Mouse (Mus musculus) testis, adult 2 months (tissue): ENCODE results near the gene Col6a4. TPM values are rescaled to one million over a fixed set of nuclear protein-coding genes. Genes with fewer than 3 reads are reported as not detected.

Experiments used
- H3K27ac ChIP-seq: fragments of 200-500 bp; 2 replicates; pipeline ENCODE4 v1.5.1; 2012; ENCODE audit warnings: low read depth, low read length; ENCODE audit not compliant: control insufficient read depth, insufficient read depth
- H3K27me3 ChIP-seq: fragments of 200-500 bp; 2 replicates; pipeline ENCODE4 v1.6.1; 2012; ENCODE audit warnings: mild to moderate bottlenecking, low read length, moderate library complexity; ENCODE audit not compliant: control insufficient read depth, insufficient read depth
- H3K36me3 ChIP-seq: fragments of 200-500 bp; 2 replicates; pipeline ENCODE4 v1.6.1; 2012; ENCODE audit warnings: mild to moderate bottlenecking, low read length; ENCODE audit not compliant: control insufficient read depth, insufficient read depth
- H3K4me1 ChIP-seq: fragments of 200-500 bp; 2 replicates; pipeline ENCODE4 v1.6.1; 2012; ENCODE audit warnings: low read length; ENCODE audit not compliant: control insufficient read depth, insufficient read depth
- H3K4me3 ChIP-seq: fragments of 200-500 bp; 2 replicates; pipeline ENCODE4 v1.5.1; 2012; ENCODE audit warnings: low read depth, mild to moderate bottlenecking, low read length, moderate library complexity, mixed read lengths; ENCODE audit not compliant: control insufficient read depth
- CTCF ChIP-seq: fragments of 200-500 bp; IDR thresholded peaks from 2 replicates; pipeline ENCODE4 v1.5.1; 2012; ENCODE audit warnings: low read depth, mild to moderate bottlenecking, inconsistent platforms, low read length, moderate library complexity; ENCODE audit not compliant: control insufficient read depth, insufficient read depth, insufficient replicate concordance
- POLR2A ChIP-seq: fragments of 200-500 bp; IDR thresholded peaks from 2 replicates; pipeline ENCODE4 v1.6.1; 2012; ENCODE audit warnings: low read depth, mild to moderate bottlenecking, inconsistent platforms, low read length, moderate library complexity; ENCODE audit not compliant: control insufficient read depth
- polyA plus RNA-seq: library from polyadenylated mRNA; depleted of rRNA; stranded (reverse); fragments of >200 nt; gene quantifications from 2 replicates; pipeline ENCODE4 v1.2.3, GENCODE M21; 2012

Col6a4 gene
- polyA plus RNA-seq, 1 experiment = 17.3 TPM

DNA sequence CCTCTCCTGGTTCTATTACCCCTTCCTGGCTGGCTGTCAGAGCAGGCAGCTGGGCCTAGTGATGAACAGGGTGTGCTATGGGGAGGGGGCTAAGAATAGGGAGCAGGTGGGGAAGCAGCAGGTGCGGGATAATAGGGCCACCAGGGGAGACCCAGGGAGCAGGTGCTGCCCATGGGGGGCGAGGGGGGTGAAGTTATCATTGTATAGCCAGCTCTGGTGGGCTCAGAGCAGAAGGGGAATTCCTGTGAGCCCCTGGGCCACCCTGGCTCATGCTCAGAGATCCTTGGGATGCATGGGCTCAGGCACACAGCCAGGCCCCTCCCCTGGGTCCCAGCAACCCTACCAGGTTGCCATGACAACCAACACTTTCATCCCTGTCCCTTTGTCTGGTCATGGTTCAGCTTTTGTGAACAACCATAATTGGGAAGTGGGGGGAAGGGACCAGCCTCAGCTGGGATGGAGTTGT is 30.2 kb upstream of the Col6a4 start:
- H3K27ac ChIP-seq = peak overlapping the region; percentile 47; the same call in 1 of the 2 replicates

DNA sequence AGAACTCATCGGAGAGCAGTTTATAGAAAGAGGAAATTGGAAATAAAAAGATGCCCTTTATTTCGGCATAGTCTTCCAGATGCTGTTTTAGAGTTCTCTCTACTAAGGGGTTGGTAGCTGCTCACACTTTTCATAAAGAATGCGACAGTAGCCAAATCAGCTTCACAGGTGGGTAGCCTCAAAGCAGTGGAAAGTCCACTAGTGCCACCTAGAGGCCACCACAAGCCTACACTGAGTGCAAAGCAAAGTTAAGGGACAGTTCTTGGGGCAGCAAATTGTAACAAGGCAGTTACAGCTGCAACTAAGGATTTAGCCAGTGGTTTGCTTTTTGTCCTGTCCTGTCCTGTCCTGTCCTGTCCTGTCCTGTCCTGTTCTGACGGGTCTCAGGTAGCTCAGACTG is 27.0 kb upstream of the Col6a4 start:
- H3K27ac ChIP-seq = no peak overlapping the region

More for the DNA sequence above, 30.2 kb upstream of the Col6a4 start:
- no peaks in the 10 kb centered on the region for H3K27me3 ChIP-seq
- H3K4me3 ChIP-seq = peak overlapping the region; percentile 79
- H3K36me3 ChIP-seq = no peaks in the 10 kb centered on the region
- TF ChIP-seq CTCF (no peak), POLR2A (peak; percentile 54; the same call in 1 of the 2 replicates)
- no peaks in the 10 kb centered on the region for H3K4me1 ChIP-seq

DNA sequence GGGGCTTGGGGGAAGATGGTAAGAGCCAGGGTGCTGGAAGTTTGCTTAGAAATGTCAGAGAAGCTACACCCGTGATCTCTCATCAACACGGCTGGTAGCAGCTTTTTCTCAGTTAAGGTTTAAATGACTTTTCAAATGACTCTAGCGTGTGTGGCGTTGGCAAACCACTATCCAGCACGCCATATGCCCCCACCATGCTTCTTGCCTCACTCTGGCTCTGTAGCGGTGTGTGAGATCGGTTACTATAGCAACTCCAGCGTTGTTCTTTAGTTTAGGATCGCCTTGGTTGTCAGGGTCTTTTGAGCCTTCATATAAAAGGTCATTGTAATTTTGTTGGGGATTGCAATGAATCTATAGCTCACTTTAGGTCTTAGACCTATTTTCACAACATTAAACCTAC is 22.5 kb upstream of the Col6a4 start:
- H3K36me3 ChIP-seq = no peaks in the 10 kb centered on the region
- H3K27ac ChIP-seq = no peak overlapping the region
- H3K4me1 ChIP-seq = peaks cover 7% of the 10 kb centered on the region
- no peaks in the 10 kb centered on the region for H3K27me3 ChIP-seq
- peak overlapping the region; percentile 59; the same call in 1 of the 2 replicates for H3K4me3 ChIP-seq
- TF ChIP-seq POLR2A (no peak), CTCF (no peak)

More for the DNA sequence above, 27.0 kb upstream of the Col6a4 start:
- no peak overlapping the region for H3K4me3 ChIP-seq
- H3K27me3 ChIP-seq = no peaks in the 10 kb centered on the region
- H3K36me3 ChIP-seq = no peaks in the 10 kb centered on the region
- TF ChIP-seq POLR2A (no peak), CTCF (peak; percentile 48; the same call in 1 of the 2 replicates)
- peaks cover 3% of the 10 kb centered on the region for H3K4me1 ChIP-seq

DNA sequence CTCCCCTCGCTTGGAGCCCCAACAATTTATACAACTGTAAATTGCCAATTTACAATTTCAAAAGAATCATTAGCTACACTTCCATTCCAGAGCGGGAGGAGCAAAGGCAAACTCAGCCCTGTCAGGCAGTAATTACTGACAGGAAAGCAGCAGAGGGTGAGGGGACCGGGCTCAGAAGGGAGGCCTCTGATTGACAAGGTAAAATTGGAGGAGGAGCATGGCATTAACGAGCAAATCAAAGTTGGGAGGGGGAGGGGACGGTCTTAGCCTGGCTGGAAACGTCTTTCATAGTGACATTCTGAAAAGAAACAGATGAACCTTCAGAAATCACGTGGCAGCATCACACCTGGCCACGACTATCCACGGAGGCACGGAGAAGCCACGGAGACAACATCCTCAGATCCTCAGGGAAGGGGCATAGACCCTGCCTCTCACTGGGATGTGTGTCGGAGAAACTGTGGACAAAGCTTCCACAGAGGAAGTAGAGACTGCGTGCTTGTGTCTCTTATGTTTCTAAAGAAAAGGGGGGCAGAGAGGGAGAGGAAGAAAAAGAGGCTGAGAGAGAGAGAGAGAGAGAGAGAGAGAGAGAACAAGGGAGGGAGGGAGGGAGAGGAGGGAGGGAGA is 19.3 kb upstream of the Col6a4 start:
- no peak overlapping the region for H3K4me3 ChIP-seq
- H3K4me1 ChIP-seq = peaks cover 7% of the 10 kb centered on the region
- H3K27ac ChIP-seq = no peak overlapping the region
- no peaks in the 10 kb centered on the region for H3K36me3 ChIP-seq
- TF ChIP-seq POLR2A (no peak), CTCF (no peak)
- H3K27me3 ChIP-seq = no peaks in the 10 kb centered on the region

DNA sequence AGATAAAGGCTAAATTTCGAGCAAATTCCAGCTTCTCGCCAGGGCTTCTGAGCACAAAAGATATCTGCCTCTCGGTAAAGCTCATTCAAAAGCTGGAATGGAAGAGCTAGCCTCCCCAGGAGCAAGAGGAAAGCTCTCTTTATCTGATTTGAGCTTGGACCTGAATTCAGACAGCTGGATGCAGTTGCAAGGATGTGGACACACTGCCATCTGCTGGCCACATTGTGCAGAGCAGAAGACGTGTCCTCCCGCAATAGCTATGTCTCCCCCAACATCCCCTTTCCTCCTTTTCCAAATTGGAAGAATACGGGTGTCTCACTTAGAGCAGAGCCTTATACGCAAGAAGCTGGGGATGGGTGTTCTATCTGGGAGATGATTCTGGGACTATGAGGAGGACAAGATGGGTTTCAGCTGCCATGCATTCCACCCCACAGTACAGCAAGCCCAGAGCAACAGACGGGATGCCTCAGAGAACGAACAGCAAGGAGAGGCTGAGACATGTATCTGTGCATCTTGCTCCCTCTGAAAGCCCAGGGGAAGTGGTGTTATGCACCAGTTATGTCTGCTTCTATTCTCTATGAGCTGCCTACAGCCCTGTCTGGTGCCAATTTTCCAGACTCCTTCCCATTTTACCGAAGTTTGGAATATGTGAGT is 16.3 kb upstream of the Col6a4 start:
- Histone ChIP-seq H3K27me3 (no peaks in the 10 kb centered on the region), H3K36me3 (no peaks in the 10 kb centered on the region), H3K4me1 (no peaks in the 10 kb centered on the region), H3K27ac (no peak overlapping the region), H3K4me3 (no peak overlapping the region)
- TF ChIP-seq CTCF (peak; percentile 85; the same call in 1 of the 2 replicates), POLR2A (no peak)

DNA sequence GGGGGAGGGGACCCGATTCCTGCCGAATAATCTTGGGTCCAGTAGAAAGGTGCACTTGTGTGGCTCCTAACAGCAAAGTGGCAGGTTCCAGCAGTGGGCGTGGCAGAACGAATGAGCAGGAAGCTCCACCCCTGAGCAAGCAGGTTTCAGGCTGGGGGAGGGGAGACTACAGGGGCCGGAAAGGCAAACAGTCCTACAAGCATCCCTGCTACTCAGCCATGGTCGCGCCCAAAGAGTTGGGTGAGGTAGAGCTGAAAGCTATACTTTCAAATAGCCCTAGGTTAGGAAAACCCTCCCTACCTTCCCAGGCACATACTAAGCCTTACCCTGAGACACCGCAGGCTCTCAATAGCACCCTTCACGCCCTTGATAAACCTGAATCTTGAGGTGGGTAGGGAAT is 9.7 kb upstream of the Col6a4 start:
- Histone ChIP-seq H3K27ac (no peak overlapping the region), H3K4me3 (no peak overlapping the region), H3K27me3 (no peaks in the 10 kb centered on the region), H3K36me3 (no peaks in the 10 kb centered on the region), H3K4me1 (no peaks in the 10 kb centered on the region)
- TF ChIP-seq CTCF = no peak
- no peak for TF ChIP-seq POLR2A

DNA sequence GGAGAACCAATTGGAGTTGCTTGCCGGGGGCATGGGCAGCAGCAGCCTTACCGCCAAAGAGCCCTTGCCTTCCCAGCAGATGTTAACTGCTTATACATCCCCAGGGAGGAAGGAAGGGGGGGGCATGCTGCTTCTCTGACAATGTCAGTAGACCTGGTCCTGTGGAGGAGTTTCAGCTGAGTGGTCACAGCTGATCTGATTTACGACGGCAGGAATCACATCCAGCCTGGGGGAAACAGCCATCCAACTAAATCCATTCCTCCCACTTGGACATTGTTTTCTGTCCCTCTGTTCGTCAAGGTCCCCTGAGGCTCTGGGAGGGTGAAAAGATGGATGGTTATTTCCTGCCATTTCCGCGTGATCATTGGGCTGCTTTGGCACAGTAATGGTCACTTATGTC is 7.8 kb upstream of the Col6a4 start:
- Histone ChIP-seq H3K4me1 (no peaks in the 10 kb centered on the region), H3K4me3 (no peak overlapping the region), H3K36me3 (no peaks in the 10 kb centered on the region), H3K27me3 (no peaks in the 10 kb centered on the region), H3K27ac (no peak overlapping the region)
- TF ChIP-seq POLR2A (no peak), CTCF (no peak)
